Mouse (Mus musculus): ENCODE measurements around the gene Susd5.

Susd5 gene

DNA sequence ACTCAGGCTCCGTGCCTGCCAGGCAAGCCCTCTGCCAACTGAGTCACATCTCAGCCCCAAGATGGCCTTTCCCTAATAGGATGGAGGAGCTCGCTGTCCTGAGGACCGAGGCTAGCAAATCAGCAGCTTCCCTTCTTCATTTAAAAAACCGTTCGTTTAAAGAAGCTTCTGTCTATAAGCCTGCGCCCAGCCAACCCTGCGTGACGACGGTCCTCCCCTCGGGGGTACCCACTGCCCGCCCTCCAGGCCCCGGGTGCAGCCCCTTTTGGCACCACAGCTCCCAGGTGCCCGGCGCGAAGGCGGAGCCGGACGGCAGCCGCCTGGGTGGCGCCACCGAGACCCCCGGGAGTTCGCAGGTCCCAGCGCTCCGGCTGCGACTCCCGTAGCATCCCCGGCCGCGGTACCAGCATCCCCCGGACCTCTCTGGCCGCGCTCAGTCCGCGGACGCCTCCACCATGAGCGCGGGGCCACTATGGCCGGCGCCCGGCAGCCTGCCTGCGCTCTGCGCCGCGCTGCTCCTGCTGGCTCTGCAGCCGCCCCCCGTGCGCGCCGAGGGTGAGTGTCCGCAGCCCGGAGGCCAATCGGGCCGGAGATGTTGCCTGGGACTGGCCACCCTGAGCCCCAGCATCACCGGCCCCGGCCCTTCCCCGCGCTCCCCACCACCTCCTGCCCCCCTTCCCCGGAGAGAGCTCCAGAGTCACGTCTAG lies at the start of gene Susd5:
Susd5 (plus strand) TSS at position 51 of the 707 bp plus-strand sequence.
- DNase-seq (ENCODE audit: low read depth, low spot score), result no peak

- no peak for DNase-seq (ENCODE audit: low read depth, low spot score)
Observed at GRCm38 (mm10) chr9:114007850-114008350, 49.0 kb upstream of the Susd5 start.

GRCm38 (mm10) chr9:114009526-114009925 lies 47.4 kb upstream of the Susd5 start:
- no peak for DNase-seq (ENCODE audit: low read depth, low spot score)

- DNase-seq (ENCODE audit: low read depth, low spot score), result no peak
Observed at GRCm38 (mm10) chr9:114011203-114011602, 45.7 kb upstream of the Susd5 start.

- no peak for DNase-seq (ENCODE audit: low read depth, low spot score)
Observed at GRCm38 (mm10) chr9:114014034-114014433, 42.9 kb upstream of the Susd5 start.

GRCm38 (mm10) chr9:114015724-114016123 lies 41.2 kb upstream of the Susd5 start:
- no peak for DNase-seq (ENCODE audit: low read depth, low spot score)

DNA sequence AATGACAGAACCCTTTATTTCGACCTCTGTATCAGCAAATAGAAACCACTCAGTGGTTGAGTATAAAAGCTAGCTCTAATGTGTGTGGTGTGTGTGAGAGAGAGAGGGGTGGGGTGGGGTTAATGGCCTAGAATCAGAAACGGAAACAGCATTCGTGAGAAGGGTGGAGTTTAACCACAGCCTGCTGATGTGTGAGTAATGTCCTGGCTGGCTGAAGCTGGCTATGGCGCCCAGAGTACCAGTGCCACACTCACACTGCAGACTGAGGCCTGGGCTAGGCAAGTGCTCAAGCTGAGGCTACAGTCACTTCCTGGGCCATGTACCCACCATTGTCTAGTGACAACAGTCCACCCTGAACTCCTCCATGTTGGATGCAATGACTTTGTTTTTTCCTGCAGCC lies 40.5 kb upstream of the Susd5 start:
- DNase-seq (ENCODE audit: low read depth, low spot score), result peak; percentile 45

GRCm38 (mm10) chr9:114019012-114019762 lies 37.8 kb upstream of the Susd5 start:
- no peak for DNase-seq (ENCODE audit: low read depth, low spot score)

GRCm38 (mm10) chr9:114022141-114022540 lies 34.8 kb upstream of the Susd5 start:
- no peak for DNase-seq (ENCODE audit: low read depth, low spot score)

GRCm38 (mm10) chr9:114025182-114025581 lies 31.8 kb upstream of the Susd5 start:
- no peak for DNase-seq (ENCODE audit: low read depth, low spot score)

DNA sequence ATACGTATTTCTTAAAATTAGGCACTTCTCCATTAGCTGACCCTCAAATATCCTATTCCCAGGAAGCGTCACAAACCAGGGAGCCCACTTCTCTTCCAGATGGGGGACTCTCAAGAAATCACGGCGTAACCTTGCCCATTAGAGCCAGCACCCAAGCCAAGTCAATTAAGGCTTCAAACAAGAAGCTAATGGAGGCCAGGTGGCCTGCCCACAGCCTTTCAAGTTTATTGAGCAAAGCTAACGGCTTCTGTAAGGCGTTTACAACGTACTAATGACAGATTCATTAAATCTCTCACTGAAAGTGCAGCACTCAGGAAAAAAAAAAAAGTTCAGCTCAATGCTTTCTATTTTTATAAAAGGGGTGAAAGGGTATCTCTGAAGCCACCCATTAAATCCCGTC lies 31.1 kb upstream of the Susd5 start:
- no peak for DNase-seq (ENCODE audit: low read depth, low spot score)

- DNase-seq (ENCODE audit: low read depth, low spot score), result peak; percentile 85
Observed at GRCm38 (mm10) chr9:114026261-114026934, 30.5 kb upstream of the Susd5 start.

DNA sequence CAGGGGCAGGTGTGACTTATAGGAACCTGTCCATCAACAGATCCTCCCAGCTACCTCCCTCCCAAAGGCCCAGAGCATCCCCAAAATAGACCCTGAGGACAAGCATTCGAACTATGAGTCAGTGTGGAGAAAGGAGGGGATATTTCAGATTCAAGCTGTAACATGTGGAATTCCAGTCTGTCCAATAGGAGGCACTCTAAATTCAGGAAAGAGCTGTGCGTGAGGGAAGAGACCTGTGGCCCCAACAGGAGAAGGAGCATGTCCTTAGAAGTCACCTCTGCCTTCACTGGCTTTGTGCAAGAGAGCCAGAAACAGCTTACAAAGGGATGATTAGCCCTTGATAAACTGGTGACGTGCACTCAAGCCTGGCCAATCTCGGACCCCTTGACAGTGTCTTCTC lies 16.0 kb upstream of the Susd5 start:
- DNase-seq (ENCODE audit: low read depth, low spot score), result no peak

- no peak for DNase-seq (ENCODE audit: low read depth, low spot score)
Observed at GRCm38 (mm10) chr9:114042490-114042889, 14.4 kb upstream of the Susd5 start.

- peak; percentile 13 for DNase-seq (ENCODE audit: low read depth, low spot score)
Observed at GRCm38 (mm10) chr9:114044446-114044845, 12.5 kb upstream of the Susd5 start.

DNA sequence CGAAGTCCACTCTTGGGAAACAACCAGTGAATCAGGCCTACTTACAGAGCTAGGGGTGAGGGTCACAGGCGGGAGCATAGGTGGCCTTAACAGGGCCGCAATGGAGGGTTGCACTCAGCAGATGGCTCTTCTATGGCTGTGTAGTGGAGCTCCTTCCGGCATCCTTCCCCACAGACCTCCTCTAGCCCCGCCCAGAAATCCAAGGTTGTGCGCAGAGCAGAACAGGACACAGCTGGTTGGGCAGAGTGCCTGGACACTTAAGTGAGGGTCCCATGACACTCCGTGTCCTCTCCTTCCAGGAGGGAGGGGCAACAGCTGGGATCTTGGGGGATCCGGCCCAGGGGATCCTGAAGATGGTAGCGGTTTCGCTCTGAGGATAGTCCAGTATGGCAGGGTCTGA lies 10.9 kb upstream of the Susd5 start, which contains the start of gene Fbxl2:
Fbxl2 (minus strand) TSS at position 164 of the 400 bp plus-strand sequence.
- DNase-seq (ENCODE audit: low read depth, low spot score), result no peak

DNA sequence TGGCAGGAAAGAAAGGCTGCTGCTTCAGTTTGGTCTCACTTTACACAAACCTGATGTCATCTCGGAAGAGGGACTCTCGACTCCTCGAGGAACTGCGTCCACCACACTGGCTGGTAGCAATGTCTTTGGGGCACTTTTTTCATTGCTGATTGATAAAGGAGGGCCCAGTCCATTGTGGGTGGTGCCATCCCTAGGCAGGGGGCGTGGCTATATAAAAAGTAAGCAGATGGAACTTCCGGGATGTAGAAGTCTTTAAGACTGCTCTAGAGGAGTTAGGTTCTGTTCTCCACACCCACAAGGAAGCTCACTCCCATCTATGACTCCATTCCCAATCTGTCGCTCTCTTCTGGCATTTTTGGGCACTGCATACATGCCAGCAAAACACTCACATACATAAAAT lies 10.3 kb upstream of the Susd5 start:
- no peak for DNase-seq (ENCODE audit: low read depth, low spot score)

- no peak for DNase-seq (ENCODE audit: low read depth, low spot score)
Observed at GRCm38 (mm10) chr9:114050106-114050505, 6.8 kb upstream of the Susd5 start.

GRCm38 (mm10) chr9:114050778-114051177 lies 6.2 kb upstream of the Susd5 start:
- no peak for DNase-seq (ENCODE audit: low read depth, low spot score)

DNA sequence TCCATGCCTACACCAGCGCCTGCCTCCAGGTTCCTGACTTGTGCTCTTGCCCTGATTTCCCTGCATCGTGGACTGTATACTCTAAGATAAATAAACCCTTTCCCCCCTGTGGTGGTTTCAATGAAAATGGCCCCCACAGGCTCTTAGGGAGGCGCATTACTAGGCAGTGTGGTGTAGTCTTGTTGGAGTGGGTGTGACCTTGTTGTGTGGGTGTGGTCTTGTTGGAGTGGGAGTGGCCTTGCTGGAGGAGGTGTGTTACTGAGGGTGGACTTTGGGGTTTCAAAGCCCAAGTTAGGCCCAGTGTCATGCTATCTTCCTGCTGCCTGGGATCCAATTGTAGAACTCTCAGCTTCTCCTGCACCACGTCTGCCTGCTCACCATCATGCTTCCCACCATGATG lies 4.9 kb upstream of the Susd5 start:
- no peak for DNase-seq (ENCODE audit: low read depth, low spot score)

GRCm38 (mm10) chr9:114052866-114053265 lies 4.1 kb upstream of the Susd5 start:
- no peak for DNase-seq (ENCODE audit: low read depth, low spot score)

DNA sequence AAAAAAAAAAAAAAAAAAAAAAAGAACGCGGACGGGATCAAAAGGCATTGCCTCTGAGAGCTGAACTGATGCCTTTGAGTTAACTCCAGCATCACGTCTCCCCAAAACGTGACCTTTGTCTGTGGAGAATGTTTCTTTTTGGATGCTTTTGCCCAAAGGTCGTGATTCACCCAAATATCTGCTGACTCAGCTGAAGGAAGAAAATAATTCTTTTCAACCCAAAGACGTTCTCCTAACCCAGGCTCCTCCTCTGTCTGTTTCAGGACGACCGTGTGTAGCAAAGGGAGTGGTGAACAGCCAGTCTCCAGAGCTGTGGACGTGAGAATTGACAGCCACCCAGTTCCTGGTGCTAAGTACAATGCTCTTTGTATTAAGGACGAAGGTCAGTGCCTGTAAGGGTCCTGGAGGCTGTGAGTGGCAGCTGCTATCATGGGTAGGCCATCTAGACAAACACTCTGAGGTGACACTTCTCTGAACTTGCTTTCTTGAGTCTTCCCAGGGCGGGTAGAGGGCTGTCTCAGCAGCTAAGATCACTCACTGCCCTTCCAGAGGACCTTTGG lies 11.6 kb downstream of the Susd5 start:
- no peak for DNase-seq (ENCODE audit: low read depth, low spot score)
